Mouse (Mus musculus) brain, embryonic 18.5 days (tissue): Measurements from ENCODE around the gene Adamts3.

Experiments used
- DNase-seq: peaks from one replicate; pipeline ENCODE4 v3.0.0-alpha.2; 2012; ENCODE audit warnings: low read depth, low spot score

Adamts3 gene

GRCm38 (mm10) chr5:89883051-89883907 is at the start of gene Adamts3:
Gene Adamts3 (minus strand): TSS chr5:89883334.
- DNase-seq = no peak

GRCm38 (mm10) chr5:89931511-89931910 is 48.4 kb upstream of the Adamts3 start:
- no peak for DNase-seq

GRCm38 (mm10) chr5:89912359-89912758 is 29.2 kb upstream of the Adamts3 start:
- no peak for DNase-seq

GRCm38 (mm10) chr5:89911950-89912349 is 28.8 kb upstream of the Adamts3 start:
- no peak for DNase-seq

- DNase-seq = no peak
Measured at GRCm38 (mm10) chr5:89911508-89911907, 28.4 kb upstream of the Adamts3 start.

- no peak for DNase-seq
Measured at GRCm38 (mm10) chr5:89906884-89907431, 23.8 kb upstream of the Adamts3 start.

- DNase-seq = no peak
Measured at GRCm38 (mm10) chr5:89901026-89901425, 17.9 kb upstream of the Adamts3 start.

GRCm38 (mm10) chr5:89897495-89897894 is 14.4 kb upstream of the Adamts3 start:
- no peak for DNase-seq

- no peak for DNase-seq
Measured at GRCm38 (mm10) chr5:89895520-89895919, 12.4 kb upstream of the Adamts3 start.

GRCm38 (mm10) chr5:89884991-89885390 is 1.9 kb upstream of the Adamts3 start:
- DNase-seq = no peak

- DNase-seq = no peak
Measured at GRCm38 (mm10) chr5:89883908-89884204, 722 bp upstream of the Adamts3 start.

GRCm38 (mm10) chr5:89882091-89882734 is 921 bp downstream of the Adamts3 start:
- no peak for DNase-seq

GRCm38 (mm10) chr5:89881425-89881824 is 1.7 kb downstream of the Adamts3 start:
- no peak for DNase-seq

- DNase-seq = peak; percentile 57
Measured at GRCm38 (mm10) chr5:89878866-89879392, 4.2 kb downstream of the Adamts3 start.

GRCm38 (mm10) chr5:89872661-89873060 is 10.5 kb downstream of the Adamts3 start:
- no peak for DNase-seq

GRCm38 (mm10) chr5:89859603-89860002 is 23.5 kb downstream of the Adamts3 start:
- no peak for DNase-seq

GRCm38 (mm10) chr5:89858837-89859236 is 24.3 kb downstream of the Adamts3 start:
- no peak for DNase-seq

- peak; percentile 74 for DNase-seq
Measured at GRCm38 (mm10) chr5:89846551-89846950, 36.6 kb downstream of the Adamts3 start.

GRCm38 (mm10) chr5:89844354-89844753 is 38.8 kb downstream of the Adamts3 start:
- no peak for DNase-seq

- no peak for DNase-seq
Measured at GRCm38 (mm10) chr5:89843478-89843877, 39.7 kb downstream of the Adamts3 start.

GRCm38 (mm10) chr5:89839627-89840026 is 43.5 kb downstream of the Adamts3 start:
- DNase-seq = no peak

GRCm38 (mm10) chr5:89821175-89821574 is 62.0 kb downstream of the Adamts3 start:
- no peak for DNase-seq

GRCm38 (mm10) chr5:89819531-89819930 is 63.6 kb downstream of the Adamts3 start:
- DNase-seq = no peak
